Mouse (Mus musculus) limb, embryonic 14.5 days (tissue): ENCODE measurements around the gene Olfr547. TPM values are rescaled to one million over a fixed set of nuclear protein-coding genes. Genes with fewer than 3 reads are reported as not detected.
A peak's percentile ranks its signal among the peaks of the same experiment; 100 is the strongest.

Experiments
- ATAC-seq: fragments of 200-750 bp; cut with Nextera tagmentation; 2 replicates; pipeline ENCODE4 v1.8.0; 2017; ENCODE audit warnings: low read depth, moderate number of reproducible peaks, moderate TSS enrichment; ENCODE audit not compliant: low FRiP score
- DNase-seq: peaks from one replicate; pipeline ENCODE4 v3.0.0-alpha.2; 2015; ENCODE audit warnings: low spot score
- H3K27ac ChIP-seq: fragments of 300-500 bp; sonication (generic); replicated peaks from 2 replicates; pipeline ENCODE4 v1.5.1; 2014; ENCODE audit warnings: low read depth, mild to moderate bottlenecking, low read length, moderate library complexity, mixed read lengths
- H3K27me3 ChIP-seq: fragments of 300-500 bp; sonication (generic); 2 replicates; pipeline ENCODE4 v1.6.1; 2014; ENCODE audit warnings: low read length, mixed read lengths; ENCODE audit not compliant: control insufficient read depth, insufficient read depth
- H3K36me3 ChIP-seq: fragments of 300-500 bp; sonication (generic); 2 replicates; pipeline ENCODE4 v1.6.1; 2014; ENCODE audit warnings: mild to moderate bottlenecking, low read length, moderate library complexity, mixed read lengths; ENCODE audit not compliant: control insufficient read depth, insufficient read depth
- H3K4me1 ChIP-seq: fragments of 300-500 bp; sonication (generic); 2 replicates; pipeline ENCODE4 v1.6.1; 2014; ENCODE audit warnings: antibody characterized with exemption, low read length, mixed read lengths; ENCODE audit not compliant: control insufficient read depth, insufficient read depth
- H3K4me2 ChIP-seq: fragments of 300-500 bp; sonication (generic); replicated peaks from 2 replicates; pipeline ENCODE4 v1.6.1; 2014; ENCODE audit warnings: low read depth, mild to moderate bottlenecking, low read length, moderate library complexity; ENCODE audit not compliant: severe bottlenecking
- H3K4me3 ChIP-seq: fragments of 300-500 bp; sonication (generic); replicated peaks from 2 replicates; pipeline ENCODE4 v1.5.1; 2014; ENCODE audit warnings: low read length
- H3K9ac ChIP-seq: fragments of 300-500 bp; sonication (generic); 2 replicates; pipeline ENCODE4 v1.6.1; 2014; ENCODE audit warnings: mild to moderate bottlenecking, low read depth, low read length, moderate library complexity; ENCODE audit not compliant: severe bottlenecking
- H3K9me3 ChIP-seq: fragments of 300-500 bp; sonication (generic); 2 replicates; pipeline ENCODE4 v1.6.1; 2016; ENCODE audit warnings: low read length; ENCODE audit not compliant: control insufficient read depth
- POLR2A ChIP-seq: fragments of 200-500 bp; IDR thresholded peaks from 2 replicates; pipeline ENCODE4 v1.8.0; 2012; ENCODE audit warnings: inconsistent platforms, mild to moderate bottlenecking, moderate library complexity, borderline replicate concordance; ENCODE audit not compliant: insufficient read depth, insufficient read length; ENCODE audit errors: extremely low read depth
- WGBS: fragments of 180-500 bp; shearing (Covaris S2); extraction: QIAGEN DNeasy Blood & Tissue Kit; methylation state at CpG from one replicate; pipeline ENCODE4 v1.1.7; 2014; 5-methylcytosine and 5-hydroxymethylcytosine counted together
- polyA plus RNA-seq, 2 experiments: library from polyadenylated mRNA; depleted of rRNA in 1 of 2; stranded (reverse) in 1 of 2; unstranded in 1 of 2; fragments of >200 nt; fragmentation: Nextera tagmentation in 1 of 2; extraction: Ambion mirVana in 1 of 2; gene quantifications; 2 replicates each; pipeline versions ENCODE4 v1.2.1 to v1.2.3; 2012 to 2014

Gene Olfr547
- polyA plus RNA-seq, 2 experiments = not detected

DNA sequence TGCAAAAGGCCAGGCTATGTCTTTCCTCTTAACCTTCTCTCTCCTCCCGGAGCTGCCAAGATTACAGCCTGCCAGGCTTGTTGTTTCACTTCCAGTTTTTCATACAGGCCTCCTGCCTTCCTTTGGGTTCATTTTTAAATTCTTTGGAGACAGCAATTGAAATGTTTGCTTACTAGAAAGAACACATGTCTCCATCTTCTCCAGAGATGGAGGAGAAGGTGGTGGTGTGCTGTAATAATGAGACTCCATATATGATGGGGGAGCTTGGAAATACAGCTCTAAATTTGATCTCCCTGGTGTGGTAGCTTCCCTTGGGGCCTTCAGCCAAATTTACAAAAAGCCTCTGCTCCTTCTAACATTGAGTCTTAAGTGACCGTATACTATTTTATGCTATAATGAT is 6.0 kb downstream of the Olfr547 start, which contains the start of gene Olfr548-ps1:
Gene Olfr548-ps1 (plus strand): TSS at position 301 of the 400 bp plus-strand sequence.
- WGBS = 76% methylated on average over 2 of the region's 2 CpGs
- no peak for ATAC-seq
- Histone ChIP-seq H3K4me3 (no peak within 1 kb of the TSS), H3K9me3 (no peaks in the 10 kb centered on the region), H3K36me3 (no peaks in the 10 kb centered on the region), H3K9ac (no peak within 1 kb of the TSS), H3K27ac (no peak within 1 kb of the TSS), H3K27me3 (no peaks in the 10 kb centered on the region), H3K4me2 (no peak within 1 kb of the TSS), H3K4me1 (no peaks in the 10 kb centered on the region)
- no peak for TF ChIP-seq POLR2A
- no peak for DNase-seq

DNA sequence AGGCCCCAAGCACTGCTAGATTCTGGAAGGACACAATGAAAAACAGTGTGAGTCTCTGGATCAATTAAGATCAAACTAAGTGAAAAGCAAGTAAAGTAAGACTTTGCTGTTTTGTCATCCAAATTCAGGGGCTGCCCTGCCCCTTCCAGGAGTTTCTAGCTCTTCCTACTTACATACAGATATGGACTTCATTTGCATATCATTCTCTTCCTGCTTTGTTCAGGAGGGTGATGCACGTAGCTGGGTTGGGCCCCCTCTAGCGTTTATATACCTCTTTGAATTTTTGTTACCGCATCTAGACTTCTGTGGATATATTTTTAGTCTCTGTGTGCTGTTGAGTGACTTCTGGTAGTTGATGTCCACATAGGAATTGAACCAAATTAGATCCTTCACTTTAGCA is 6.7 kb downstream of the Olfr547 start:
- DNase-seq = no peak
- 59% methylated on average over 3 of the region's 3 CpGs for WGBS
- TF ChIP-seq POLR2A = no peak
- Histone ChIP-seq H3K27me3 (no peaks in the 10 kb centered on the region), H3K36me3 (no peaks in the 10 kb centered on the region), H3K9me3 (no peaks in the 10 kb centered on the region), H3K4me3 (no peak overlapping the region), H3K4me1 (no peaks in the 10 kb centered on the region), H3K9ac (no peak overlapping the region), H3K4me2 (no peak overlapping the region), H3K27ac (no peak overlapping the region)
- ATAC-seq = no peak

DNA sequence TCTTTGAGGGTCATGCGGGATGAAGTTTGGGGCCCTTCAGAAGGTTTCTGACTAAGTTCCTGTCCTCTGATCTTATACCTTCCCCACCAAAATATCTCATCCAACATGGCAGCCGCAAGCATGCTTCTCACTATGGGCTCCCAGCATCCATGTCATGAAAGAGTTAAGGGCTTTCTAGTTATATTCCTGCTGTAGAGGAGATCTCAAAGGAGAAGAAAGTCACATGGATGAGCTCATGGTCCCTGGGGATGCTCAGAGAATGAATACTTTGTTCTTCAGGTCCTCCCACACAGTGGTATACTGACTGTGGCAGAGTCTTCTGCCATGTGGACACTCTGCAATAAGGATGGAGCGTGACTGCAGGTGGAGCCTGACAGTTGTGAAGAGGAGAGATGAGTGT is 15.0 kb downstream of the Olfr547 start, which contains the start of gene Olfr549:
Gene Olfr549 (plus strand): TSS at position 301 of the 400 bp plus-strand sequence.
- no peak within 1 kb of the TSS for H3K4me2 ChIP-seq
- H3K9ac ChIP-seq = no peak within 1 kb of the TSS
- no peaks in the 10 kb centered on the region for H3K27me3 ChIP-seq
- H3K4me3 ChIP-seq = no peak within 1 kb of the TSS
- H3K36me3 ChIP-seq = no peaks in the 10 kb centered on the region
- H3K9me3 ChIP-seq = no peaks in the 10 kb centered on the region
- ATAC-seq (no peak), DNase-seq (no peak)
- 91% methylated on average over 3 of the region's 3 CpGs for WGBS
- TF ChIP-seq POLR2A = no peak
- H3K27ac ChIP-seq = no peak within 1 kb of the TSS
- no peaks in the 10 kb centered on the region for H3K4me1 ChIP-seq

DNA sequence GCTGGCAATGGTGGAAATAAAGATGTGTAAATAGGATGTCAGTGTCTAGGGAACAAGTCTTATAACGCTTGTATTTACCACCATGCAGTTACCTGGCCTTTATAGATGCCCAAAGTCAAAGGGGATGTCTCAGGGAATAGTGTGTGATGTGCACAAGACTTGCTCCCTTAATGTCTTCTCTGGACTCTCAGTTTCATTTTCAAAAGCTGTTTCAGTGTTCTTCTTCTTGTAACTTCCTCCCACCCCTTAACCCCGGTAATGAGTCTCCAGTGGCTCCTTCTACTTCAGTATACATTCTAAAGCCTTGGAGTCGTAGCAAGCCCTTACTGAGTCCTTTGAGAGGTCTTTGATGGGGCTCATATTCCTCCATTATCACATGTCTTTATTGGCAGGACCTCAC is 18.7 kb downstream of the Olfr547 start:
- H3K27me3 ChIP-seq = no peaks in the 10 kb centered on the region
- TF ChIP-seq POLR2A = no peak
- WGBS = 69% methylated on average over 3 of the region's 3 CpGs
- H3K9ac ChIP-seq = no peak overlapping the region
- no peaks in the 10 kb centered on the region for H3K4me1 ChIP-seq
- H3K9me3 ChIP-seq = no peaks in the 10 kb centered on the region
- no peak overlapping the region for H3K27ac ChIP-seq
- no peak for ATAC-seq
- no peak overlapping the region for H3K4me2 ChIP-seq
- DNase-seq = no peak
- no peak overlapping the region for H3K4me3 ChIP-seq
- no peaks in the 10 kb centered on the region for H3K36me3 ChIP-seq

DNA sequence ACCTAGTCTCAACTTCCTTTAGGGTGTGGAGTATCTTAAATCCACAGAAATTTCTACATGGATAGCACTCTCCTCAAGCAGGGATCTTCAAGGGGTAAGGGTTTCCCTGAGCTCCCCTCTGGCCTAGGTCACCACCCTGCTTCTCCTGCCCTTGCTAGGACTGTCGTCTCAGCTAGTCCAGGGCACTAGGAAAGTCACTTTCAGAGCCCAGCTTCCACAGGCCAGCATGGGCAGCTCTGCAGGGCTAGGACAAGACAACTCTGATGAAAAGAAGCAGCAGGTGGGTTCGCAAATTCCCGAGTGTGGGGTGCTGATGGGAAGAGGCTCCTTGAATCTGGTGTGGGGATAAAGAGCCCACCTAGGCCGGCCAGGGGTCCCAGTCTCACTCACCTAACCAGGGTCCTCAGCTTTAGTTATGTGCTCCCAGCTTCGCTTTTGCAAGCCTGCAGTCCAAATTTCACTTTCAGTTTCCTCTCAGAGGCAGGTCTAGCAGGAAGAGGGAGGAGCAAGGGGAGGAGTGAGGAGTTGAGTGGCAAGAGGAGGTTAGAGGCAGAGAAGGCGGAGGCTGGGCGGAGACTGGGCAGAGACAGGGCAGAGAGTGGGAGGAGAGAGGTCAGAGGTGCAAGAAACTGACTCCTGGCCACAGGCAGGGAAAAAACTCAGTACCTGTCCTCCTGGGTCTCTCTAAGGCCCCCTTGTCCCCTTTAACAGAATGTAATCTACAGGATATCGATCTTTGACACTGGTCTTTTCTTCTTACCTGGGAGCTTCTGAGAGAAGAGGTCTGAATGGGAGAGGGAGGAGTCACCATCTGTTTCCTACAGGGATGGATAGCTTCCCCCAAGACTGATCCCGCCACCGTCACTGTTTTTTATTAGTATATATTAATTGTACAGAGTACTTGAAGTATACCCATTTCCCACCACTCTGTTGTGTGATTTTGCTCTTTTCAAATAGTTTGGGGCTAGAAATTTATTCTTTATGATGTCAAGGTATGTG is 30.7 kb downstream of the Olfr547 start, which contains the start of gene Trim21:
Gene Trim21 (minus strand): TSS at position 488 of the 999 bp plus-strand sequence.
- Histone ChIP-seq H3K9ac (peak within 1 kb of the TSS; percentile 56), H3K4me1 (no peaks in the 10 kb centered on the region), H3K27ac (0 out of 2 replicates have a peak within 1 kb of the TSS, but pooled peaks have one; percentile 20), H3K9me3 (no peaks in the 10 kb centered on the region), H3K4me2 (peak within 1 kb of the TSS; percentile 53), H3K27me3 (no peaks in the 10 kb centered on the region), H3K4me3 (peak within 1 kb of the TSS; percentile 41), H3K36me3 (no peaks in the 10 kb centered on the region)
- no peak for TF ChIP-seq POLR2A
- DNase-seq (peak; percentile 66), ATAC-seq (peak; percentile 87)
- WGBS = 16% methylated on average over 10 of the region's 10 CpGs
